8 mouse cellular contexts compared by ENCODE assay signal in genomic region chr7:107666262-107666902, GRCm38 (mm10). TPM values are rescaled to one million over a fixed set of nuclear protein-coding genes. Genes with fewer than 3 reads are reported as not detected.
DNase-seq lines count a peak whose midpoint lies in the region; ATAC-seq and TF ChIP-seq lines count a peak whose summit lies in the region.

No protein-coding gene starts in this region.

- peak overlapping the region; percentile 73 for H3K4me2 ChIP-seq in heart, embryonic 12.5 days
- peak overlapping the region; percentile 66 for H3K4me2 ChIP-seq in limb, embryonic 14.5 days (replicated peaks; ENCODE audit: low read depth, low read length, severe bottlenecking)
- peak overlapping the region; percentile 35 for H3K4me2 ChIP-seq in neural tube, embryonic 14.5 days (ENCODE audit: low read depth, low read length)

- H3K9me3 ChIP-seq in heart, embryonic 12.5 days (replicated peaks), result no peaks in the 10 kb centered on the region
- no peaks in the 10 kb centered on the region for H3K9me3 ChIP-seq in limb, embryonic 14.5 days (ENCODE audit: control insufficient read depth, low read length)
- H3K9me3 ChIP-seq in neural tube, embryonic 14.5 days (ENCODE audit: control insufficient read depth, low read length), result no peaks in the 10 kb centered on the region

- H3K27ac ChIP-seq in heart, embryonic 12.5 days (ENCODE audit: poor library complexity, severe bottlenecking), result peak overlapping the region; percentile 95
- H3K27ac ChIP-seq in limb, embryonic 14.5 days (replicated peaks; ENCODE audit: low read depth, low read length), result peak overlapping the region; percentile 90
- no peak overlapping the region for H3K27ac ChIP-seq in neural tube, embryonic 14.5 days (ENCODE audit: low read depth, low read length)

- no peaks in the 10 kb centered on the region for H3K27me3 ChIP-seq in heart, embryonic 12.5 days (replicated peaks)
- H3K27me3 ChIP-seq in limb, embryonic 14.5 days (ENCODE audit: control insufficient read depth, insufficient read depth, low read length), result no peaks in the 10 kb centered on the region
- no peaks in the 10 kb centered on the region for H3K27me3 ChIP-seq in neural tube, embryonic 14.5 days (ENCODE audit: control insufficient read depth, insufficient read depth, low read length)

- H3K9ac ChIP-seq in heart, embryonic 12.5 days, result peak overlapping the region; percentile 71
- peak overlapping the region; percentile 65 for H3K9ac ChIP-seq in limb, embryonic 14.5 days (ENCODE audit: low read depth, low read length, severe bottlenecking)
- H3K9ac ChIP-seq in neural tube, embryonic 14.5 days (replicated peaks; ENCODE audit: low read depth, low read length), result 0 out of 2 replicates have a peak overlapping the region, but pooled peaks have one; percentile 8

- peak; percentile 36; the same call in 1 of the 2 replicates for ATAC-seq in heart, embryonic 12.5 days (ENCODE audit: insufficient number of reproducible peaks, low FRiP score)
- 0 out of 2 replicates have a peak, but pooled peaks have one; percentile 5 for ATAC-seq in limb, embryonic 14.5 days (ENCODE audit: low FRiP score, low read depth)
- ATAC-seq in neural tube, embryonic 14.5 days (ENCODE audit: low read depth), result no peak

- no peak for TF ChIP-seq POLR2A in limb, embryonic 14.5 days (IDR thresholded peaks at IDR 0.05; ENCODE audit: borderline replicate concordance, extremely low read depth, insufficient read depth, insufficient read length)

- DNase-seq in lung, adult 18-20 months, result peak; percentile 25 to 48
- DNase-seq in lung, postnatal 14 days, result no peak
- DNase-seq in limb, embryonic 14.5 days (ENCODE audit: low spot score), result no peak
- no peak for DNase-seq in right cerebral cortex, postnatal 25 days
- no peak for DNase-seq in MN1 (ENCODE audit: low spot score)
- DNase-seq in left cerebral cortex, adult 11 months (ENCODE audit: low spot score), result no peak

- 33% methylated on average over 13 of the region's 13 CpGs for WGBS in heart, embryonic 12.5 days
- WGBS in limb, embryonic 14.5 days, result 25% methylated on average over 13 of the region's 13 CpGs
- WGBS in neural tube, embryonic 14.5 days, result 70% methylated on average over 13 of the region's 13 CpGs

- peak overlapping the region; percentile 48 for H3K4me3 ChIP-seq in heart, embryonic 12.5 days
- peak overlapping the region; percentile 44 for H3K4me3 ChIP-seq in limb, embryonic 14.5 days (replicated peaks; ENCODE audit: low read length)
- peak overlapping the region; percentile 13; the same call in 1 of the 2 replicates for H3K4me3 ChIP-seq in neural tube, embryonic 14.5 days (ENCODE audit: low read depth, low read length)

- peaks cover 49% of the 10 kb centered on the region for H3K4me1 ChIP-seq in heart, embryonic 12.5 days (replicated peaks)
- H3K4me1 ChIP-seq in limb, embryonic 14.5 days (ENCODE audit: control insufficient read depth, insufficient read depth, low read length), result peaks cover 61% of the 10 kb centered on the region
- no peaks in the 10 kb centered on the region for H3K4me1 ChIP-seq in neural tube, embryonic 14.5 days (ENCODE audit: control insufficient read depth, insufficient read depth, low read length)

- H3K36me3 ChIP-seq in heart, embryonic 12.5 days, result no peaks in the 10 kb centered on the region
- no peaks in the 10 kb centered on the region for H3K36me3 ChIP-seq in limb, embryonic 14.5 days (ENCODE audit: control insufficient read depth, insufficient read depth, low read length)
- no peaks in the 10 kb centered on the region for H3K36me3 ChIP-seq in neural tube, embryonic 14.5 days (ENCODE audit: control insufficient read depth, insufficient read depth, low read length)

RNA-seq across cellular contexts. Expression of gene 5330417H12Rik, which starts 41.4 kb away (rescaled TPM):
- not detected in 2 replicates for polyA plus RNA-seq in heart, embryonic 12.5 days (2016; fragmentation: Nextera tagmentation; extraction: Ambion mirVana)
- polyA plus RNA-seq in limb, embryonic 14.5 days (2012; rRNA removed), result not detected in 2 replicates
- polyA plus RNA-seq in limb, embryonic 14.5 days (2014; fragmentation: Nextera tagmentation; extraction: Ambion mirVana), result not detected in 2 replicates
- polyA plus RNA-seq in neural tube, embryonic 14.5 days (2014; fragmentation: Nextera tagmentation; extraction: Ambion mirVana), result not detected in 2 replicates

Comparison
In these comparisons a context has a peak if more than half of its experiments do, and no peak if none do; other contexts are left out.
1. DNase-seq: peak in lung, adult 18-20 months (2 of 2); none in lung, postnatal 14 days (single experiment), limb, embryonic 14.5 days (single experiment), right cerebral cortex, postnatal 25 days (single experiment), MN1 (single experiment) and left cerebral cortex, adult 11 months (single experiment).
2. H3K9ac ChIP-seq: peak in every context shown above with its lines; median percentile 71 in heart, embryonic 12.5 days; 65 in limb, embryonic 14.5 days; 8 in neural tube, embryonic 14.5 days.
3. Peak in every context shown above with its lines, with median percentiles within 50 percentile points of each other: H3K4me2 ChIP-seq and H3K4me3 ChIP-seq.